Mouse (Mus musculus) MEL (cell line): ENCODE results near the gene Trit1. TPM values are rescaled to one million over a fixed set of nuclear protein-coding genes. Genes with fewer than 3 reads are reported as not detected.

Experiments used
- DNase-seq: peaks from one replicate; pipeline ENCODE4 v3.0.0; 2011; ENCODE audit warnings: low read depth, low spot score
- H3K27ac ChIP-seq: 2 replicates; pipeline ENCODE4 v1.5.1; 2012; ENCODE audit warnings: low read depth, mild to moderate bottlenecking, control low read depth, low read length, moderate library complexity; ENCODE audit not compliant: control insufficient read depth
- H3K27me3 ChIP-seq, 2 experiments: fragments of 150-350 bp in 1 of 2; sonication (generic) in 1 of 2; 2 replicates each; pipeline ENCODE4 v1.6.1; 2012; ENCODE audit warnings: low read length in 2 of 2, mild to moderate bottlenecking in 2 of 2, improper control_type of control experiment in 1 of 2, moderate library complexity in 1 of 2; ENCODE audit not compliant: insufficient read depth in 2 of 2, control insufficient read depth in 1 of 2
- H3K36me3 ChIP-seq, 2 experiments: 2 replicates each; pipeline ENCODE4 v1.6.1; 2012 to 2014; ENCODE audit warnings: low read length in 2 of 2, improper control_type of control experiment in 1 of 2, inconsistent platforms in 1 of 2, mild to moderate bottlenecking in 1 of 2; ENCODE audit not compliant: insufficient read depth in 2 of 2, control insufficient read depth in 1 of 2
- H3K4me1 ChIP-seq, 2 experiments: fragments of 150-350 bp in 1 of 2; sonication (generic) in 1 of 2; 2 replicates each; pipeline ENCODE4 v1.6.1; 2012; ENCODE audit warnings: low read length in 2 of 2, improper control_type of control experiment in 1 of 2, mild to moderate bottlenecking in 1 of 2; ENCODE audit not compliant: insufficient read depth in 2 of 2, control insufficient read depth in 1 of 2
- H3K4me3 ChIP-seq, 2 experiments: fragments of 150-350 bp in 1 of 2; sonication (generic) in 1 of 2; 2 replicates each; pipeline ENCODE4 v1.5.1; 2012; ENCODE audit warnings: low read depth in 2 of 2, low read length in 2 of 2, mild to moderate bottlenecking in 2 of 2, moderate library complexity in 2 of 2, control low read depth in 1 of 2, improper control_type of control experiment in 1 of 2; ENCODE audit not compliant: control insufficient read depth in 1 of 2, insufficient read depth in 1 of 2
- H3K79me2 ChIP-seq: 2 replicates; pipeline ENCODE4 v1.6.1; 2012; ENCODE audit warnings: mild to moderate bottlenecking, low read length, moderate library complexity; ENCODE audit not compliant: control insufficient read depth, poor library complexity, insufficient read depth
- H3K9ac ChIP-seq: 2 replicates; pipeline ENCODE4 v1.6.1; 2012; ENCODE audit warnings: low read depth, mild to moderate bottlenecking, control low read depth, low read length, moderate library complexity; ENCODE audit not compliant: control insufficient read depth, poor library complexity, severe bottlenecking
- H3K9me3 ChIP-seq: fragments of 150-350 bp; sonication (generic); replicated peaks from 2 replicates; pipeline ENCODE4 v1.6.1; 2012; ENCODE audit warnings: mild to moderate bottlenecking, low read length, improper control_type of control experiment, moderate library complexity; ENCODE audit not compliant: insufficient read depth
- CHD2 ChIP-seq: IDR thresholded peaks from 2 replicates; pipeline ENCODE4 v1.6.1; 2011; ENCODE audit warnings: low read length, improper control_type of control experiment
- CTCF ChIP-seq, 3 experiments: IDR thresholded peaks in 2 of 3; conservative IDR thresholded peaks in 1 of 3; 2 replicates each; pipeline ENCODE4 v1.5.1; 2011 to 2012; ENCODE audit warnings: low read length in 3 of 3, low read depth in 2 of 3, mild to moderate bottlenecking in 2 of 3, improper control_type of control experiment in 1 of 3, inconsistent platforms in 1 of 3, mixed read lengths in 1 of 3, moderate library complexity in 1 of 3; ENCODE audit not compliant: control insufficient read depth in 1 of 3, insufficient read depth in 1 of 3, poor library complexity in 1 of 3, severe bottlenecking in 1 of 3
- ELF1 ChIP-seq: IDR thresholded peaks from 2 replicates; pipeline ENCODE4 v1.6.1; 2014; ENCODE audit warnings: low read depth, mild to moderate bottlenecking, inconsistent platforms, low read length, improper control_type of control experiment, moderate library complexity
- HCFC1 ChIP-seq: IDR thresholded peaks from 2 replicates; pipeline ENCODE4 v1.6.1; 2012; ENCODE audit warnings: low read depth, mild to moderate bottlenecking, inconsistent platforms, low read length, improper control_type of control experiment, moderate library complexity
- JUND ChIP-seq: IDR thresholded peaks from 2 replicates; pipeline ENCODE4 v1.6.1; 2011; ENCODE audit warnings: low read depth, mild to moderate bottlenecking, improper control_type of control experiment, low read length
- KAT2A ChIP-seq: conservative IDR thresholded peaks from 2 replicates; pipeline ENCODE4 v1.6.1; 2012; ENCODE audit warnings: low read depth, low read length, improper control_type of control experiment, inconsistent platforms
- MAX ChIP-seq: IDR thresholded peaks from 2 replicates; pipeline ENCODE4 v1.6.1; 2011; ENCODE audit warnings: low read length, improper control_type of control experiment
- MAZ ChIP-seq: IDR thresholded peaks from 2 replicates; pipeline ENCODE4 v1.6.1; 2012; ENCODE audit warnings: low read depth, mild to moderate bottlenecking, inconsistent platforms, low read length, improper control_type of control experiment
- MEF2A ChIP-seq: IDR thresholded peaks from 2 replicates; pipeline ENCODE4 v1.6.1; 2014; ENCODE audit warnings: low read depth, mild to moderate bottlenecking, inconsistent platforms, low read length, improper control_type of control experiment; ENCODE audit not compliant: poor library complexity, insufficient replicate concordance, severe bottlenecking; ENCODE audit errors: extremely low read depth
- MYB ChIP-seq: IDR thresholded peaks from 2 replicates; pipeline ENCODE4 v1.6.1; 2011; ENCODE audit warnings: mild to moderate bottlenecking, low read depth, low read length, improper control_type of control experiment
- MYC ChIP-seq: IDR thresholded peaks from 2 replicates; pipeline ENCODE4 v1.6.1; 2011; ENCODE audit warnings: low read depth, mild to moderate bottlenecking, low read length, improper control_type of control experiment, moderate library complexity
- NRF1 ChIP-seq: IDR thresholded peaks from 2 replicates; pipeline ENCODE4 v1.6.1; 2014; ENCODE audit warnings: low read depth, mild to moderate bottlenecking, inconsistent platforms, low read length, improper control_type of control experiment, moderate library complexity; ENCODE audit not compliant: poor library complexity, insufficient read depth, severe bottlenecking
- SIN3A ChIP-seq: IDR thresholded peaks from 2 replicates; pipeline ENCODE4 v1.6.1; 2012; ENCODE audit warnings: low read length, improper control_type of control experiment, inconsistent platforms
- SMC3 ChIP-seq: IDR thresholded peaks from 2 replicates; pipeline ENCODE4 v1.6.1; 2011; ENCODE audit warnings: low read depth, low read length, improper control_type of control experiment
- TBP ChIP-seq: IDR thresholded peaks from 2 replicates; pipeline ENCODE4 v1.8.0; 2011; ENCODE audit warnings: low read depth, low read length, improper control_type of control experiment
- ZC3H11A ChIP-seq: IDR thresholded peaks from 2 replicates; pipeline ENCODE4 v1.6.1; 2012; ENCODE audit warnings: low read depth, mild to moderate bottlenecking, inconsistent platforms, low read length, improper control_type of control experiment
- ZNF384 ChIP-seq: IDR thresholded peaks from 2 replicates; pipeline ENCODE4 v1.6.1; 2012; ENCODE audit warnings: low read depth, mild to moderate bottlenecking, inconsistent platforms, low read length, improper control_type of control experiment
- polyA plus RNA-seq, 2 experiments: library from polyadenylated mRNA; stranded (reverse) in 1 of 2; unstranded in 1 of 2; fragments of >175 nt in 1 of 2; fragments of >200 nt in 1 of 2; gene quantifications; 2 replicates each; pipeline versions ENCODE4 v1.2.1 to v1.2.4; 2012; ENCODE audit warnings: low replicate concordance in 2 of 2, low read depth in 1 of 2; ENCODE audit not compliant: insufficient read length in 2 of 2, insufficient read depth in 1 of 2, missing spikeins in 1 of 2
- total RNA-seq: library from RNA; depleted of rRNA; stranded (reverse); fragments of 300-350 nt; gene quantifications from 2 replicates; pipeline ENCODE4 v1.2.3, GENCODE M21; 2012

The Trit1 gene
- total and polyA plus RNA-seq, 3 experiments, result 17.9 to 19.6 TPM; not detected in 1

DNA sequence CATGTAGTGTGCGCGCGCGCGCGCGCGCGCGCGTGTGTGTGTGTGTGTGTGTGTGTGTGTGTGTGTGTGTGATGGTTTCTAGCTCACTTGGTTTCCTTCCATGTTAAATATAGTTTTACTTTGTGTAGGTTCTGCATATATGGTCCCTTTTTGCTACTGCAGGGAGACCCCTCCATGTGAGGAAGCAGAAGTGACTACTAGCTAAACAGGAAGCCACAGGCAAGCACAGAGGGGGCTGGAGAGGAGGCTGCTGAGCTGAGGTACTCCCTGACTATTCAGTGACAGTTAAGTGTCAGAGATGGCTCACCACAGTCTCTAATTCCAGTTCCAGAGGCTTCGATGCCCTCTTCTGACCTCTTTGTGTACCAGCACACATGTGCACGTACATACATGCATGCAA lies 9.8 kb downstream of the Trit1 start:
- peak; percentile 28 for DNase-seq
- Histone ChIP-seq H3K9ac (no peak overlapping the region), H3K9me3 (no peaks in the 10 kb centered on the region), H3K79me2 (peaks cover 25% of the 10 kb centered on the region), H3K27ac (no peak overlapping the region), H3K36me3 (peaks cover 0 to 30% of the 10 kb centered on the region in 2 experiments; a peak in 2 of 4 replicates), H3K4me3 (no peak overlapping the region), H3K4me1 (no peaks in the 10 kb centered on the region; a peak in 1 of 4 replicates), H3K27me3 (no peaks in the 10 kb centered on the region)
- TF ChIP-seq ZC3H11A, result no peak
- TF ChIP-seq HCFC1, result no peak
- no peak for TF ChIP-seq JUND

DNA sequence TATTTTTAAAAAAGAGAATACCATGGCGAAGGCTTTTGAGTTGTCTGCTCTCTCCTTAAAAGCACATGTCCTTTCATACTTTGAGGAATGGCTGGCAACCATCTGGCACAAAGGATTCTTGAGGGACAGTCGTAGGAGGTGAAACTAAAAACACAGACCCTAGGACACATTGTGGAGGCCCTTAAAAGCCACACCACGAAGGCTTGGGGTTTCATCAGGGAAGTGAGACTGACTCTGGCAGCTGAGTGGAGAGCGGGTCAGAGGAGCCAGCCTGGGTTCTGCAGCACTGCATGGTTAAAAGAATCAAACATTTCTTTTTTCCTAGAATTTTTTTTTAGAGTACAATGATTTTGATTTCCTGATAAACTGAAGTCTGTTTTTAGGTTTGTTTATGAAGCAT lies 10.2 kb downstream of the Trit1 start:
- H3K4me1 ChIP-seq, result no peaks in the 10 kb centered on the region; a peak in 1 of 4 replicates
- no peak overlapping the region for H3K27ac ChIP-seq
- H3K27me3 ChIP-seq, result no peaks in the 10 kb centered on the region
- H3K36me3 ChIP-seq, result peaks cover 0 to 32% of the 10 kb centered on the region in 2 experiments; a peak in 2 of 4 replicates
- H3K4me3 ChIP-seq, result no peak overlapping the region
- DNase-seq, result no peak
- H3K79me2 ChIP-seq, result peaks cover 25% of the 10 kb centered on the region
- no peak overlapping the region for H3K9ac ChIP-seq
- TF ChIP-seq MAX, result no peak
- no peak for TF ChIP-seq MYB
- TF ChIP-seq SIN3A, result no peak
- TF ChIP-seq MAZ, result no peak
- no peak for TF ChIP-seq MEF2A
- no peak for TF ChIP-seq TBP
- TF ChIP-seq NRF1, result no peak
- no peak for TF ChIP-seq KAT2A
- no peak for TF ChIP-seq CHD2
- TF ChIP-seq SMC3, result no peak
- TF ChIP-seq CTCF (IDR thresholded peaks at IDR 0.05 in 2 of 3, conservative IDR thresholded peaks at IDR 0.05 in 1 of 3; ENCODE audit: control insufficient read depth in 1 of 3, insufficient read depth in 1 of 3, low read depth in 2 of 3, low read length in 3 of 3, poor library complexity in 1 of 3, severe bottlenecking in 1 of 3), result no peak
- no peak for TF ChIP-seq ZNF384
- no peak for TF ChIP-seq ZC3H11A
- no peak for TF ChIP-seq MYC
- TF ChIP-seq JUND, result no peak
- no peak for TF ChIP-seq HCFC1
- no peak for TF ChIP-seq ELF1
- H3K9me3 ChIP-seq, result no peaks in the 10 kb centered on the region
